Mouse (Mus musculus) hindbrain, embryonic 12.5 days (tissue): ENCODE measurements around the gene S100z. TPM values are rescaled to one million over a fixed set of nuclear protein-coding genes. Genes with fewer than 3 reads are reported as not detected.

Source experiments
- ATAC-seq: fragments of 200-750 bp; cut with Nextera tagmentation; 2 replicates; pipeline ENCODE4 v1.8.0; 2017; ENCODE audit warnings: moderate TSS enrichment; ENCODE audit not compliant: low FRiP score
- H3K27ac ChIP-seq: fragments of 300-500 bp; sonication (generic); 2 replicates; pipeline ENCODE4 v1.5.1; 2016; ENCODE audit warnings: mild to moderate bottlenecking
- H3K27me3 ChIP-seq: fragments of 300-500 bp; sonication (generic); 2 replicates; pipeline ENCODE4 v1.6.1; 2016; ENCODE audit warnings: mild to moderate bottlenecking
- H3K36me3 ChIP-seq: fragments of 300-500 bp; sonication (generic); 2 replicates; pipeline ENCODE4 v1.6.1; 2016; ENCODE audit warnings: mild to moderate bottlenecking
- H3K4me1 ChIP-seq: fragments of 300-500 bp; sonication (generic); 2 replicates; pipeline ENCODE4 v1.6.1; 2016
- H3K4me2 ChIP-seq: fragments of 300-500 bp; sonication (generic); replicated peaks from 2 replicates; pipeline ENCODE4 v1.6.1; 2016; ENCODE audit warnings: mild to moderate bottlenecking
- H3K4me3 ChIP-seq: fragments of 300-500 bp; sonication (generic); 2 replicates; pipeline ENCODE4 v1.5.1; 2016; ENCODE audit warnings: mild to moderate bottlenecking
- H3K9ac ChIP-seq: fragments of 300-500 bp; sonication (generic); 2 replicates; pipeline ENCODE4 v1.6.1; 2016; ENCODE audit warnings: mild to moderate bottlenecking, moderate library complexity
- H3K9me3 ChIP-seq: fragments of 300-500 bp; sonication (generic); replicated peaks from 2 replicates; pipeline ENCODE4 v1.6.1; 2016; ENCODE audit warnings: mild to moderate bottlenecking
- WGBS: fragments of 180-500 bp; shearing (Covaris S2); methylation state at CpG from one replicate; pipeline ENCODE4 v1.1.7; 2016; 5-methylcytosine and 5-hydroxymethylcytosine counted together
- polyA plus RNA-seq: library from polyadenylated mRNA; unstranded; fragments of >200 nt; fragmentation: Nextera tagmentation; extraction: Ambion mirVana; gene quantifications from 2 replicates; pipeline ENCODE4 v1.2.1, GENCODE M21; 2016

Gene S100z
- polyA plus RNA-seq = not detected in 2 replicates

DNA sequence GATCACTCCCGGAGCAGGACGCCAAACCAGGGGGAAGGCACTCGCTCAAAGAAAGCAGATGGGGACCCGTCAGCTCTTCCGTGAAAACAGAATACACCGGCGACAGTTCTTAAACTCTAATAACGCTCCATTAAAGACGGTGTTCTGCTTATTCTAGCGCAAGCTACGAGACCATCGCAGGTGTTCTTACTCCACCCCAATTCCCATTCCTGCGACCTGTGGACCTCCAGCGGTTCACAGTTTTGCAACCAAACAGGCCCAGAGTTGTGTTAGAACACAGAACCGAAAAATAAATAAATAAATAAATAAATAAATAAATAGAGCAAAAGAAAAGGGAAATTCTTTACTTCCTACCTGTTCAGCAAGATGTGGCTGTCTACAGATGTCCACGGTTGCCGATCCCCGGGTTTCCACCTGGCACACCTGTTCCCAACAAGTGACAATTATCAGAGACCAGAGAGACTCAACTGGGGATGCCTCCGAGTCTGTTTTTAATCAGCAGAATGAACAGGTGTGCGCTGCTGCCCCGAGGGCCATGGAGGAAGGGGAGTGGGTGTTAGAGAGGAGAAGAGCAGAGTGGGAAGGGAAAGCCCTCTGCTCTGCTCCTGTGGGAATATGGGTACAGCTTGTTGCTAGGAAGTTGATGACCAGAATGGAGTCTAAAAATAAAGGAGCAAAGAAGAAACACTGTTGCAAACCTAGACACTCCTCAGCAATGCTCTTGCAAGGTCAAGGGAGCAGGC lies at the start of gene S100z:
Gene S100z (minus strand): TSS at position 51 of the 743 bp plus-strand sequence.
- Histone ChIP-seq H3K27ac (no peak within 1 kb of the TSS), H3K36me3 (no peaks in the 10 kb centered on the region), H3K9me3 (no peaks in the 10 kb centered on the region), H3K4me2 (no peak within 1 kb of the TSS), H3K9ac (no peak within 1 kb of the TSS), H3K4me1 (no peaks in the 10 kb centered on the region), H3K4me3 (no peak within 1 kb of the TSS), H3K27me3 (peaks cover 4% of the 10 kb centered on the region; the same call in 1 of the 2 replicates)
- WGBS = 86% methylated on average over 21 of the region's 21 CpGs
- ATAC-seq = no peak

GRCm38 (mm10) chr13:95524674-95525491 lies 46.4 kb upstream of the S100z start, which contains the start of gene F2rl1:
F2rl1 (minus strand) TSS chr13:95525227.
- no peaks in the 10 kb centered on the region for H3K9me3 ChIP-seq
- no peak within 1 kb of the TSS for H3K27ac ChIP-seq
- under 1% methylated on average over 54 of the region's 54 CpGs for WGBS
- H3K4me3 ChIP-seq = peak within 1 kb of the TSS; percentile 38
- H3K4me2 ChIP-seq = peak within 1 kb of the TSS; percentile 75
- H3K27me3 ChIP-seq = peaks cover 53% of the 10 kb centered on the region
- ATAC-seq = peak; percentile 60
- peaks cover 10% of the 10 kb centered on the region for H3K4me1 ChIP-seq
- H3K9ac ChIP-seq = peak within 1 kb of the TSS; percentile 23
- no peaks in the 10 kb centered on the region for H3K36me3 ChIP-seq

GRCm38 (mm10) chr13:95524424-95524673 lies 45.8 kb upstream of the S100z start:
- no peak overlapping the region for H3K27ac ChIP-seq
- H3K27me3 ChIP-seq = peaks cover 50% of the 10 kb centered on the region
- WGBS = 0% methylated on average over 13 of the region's 13 CpGs
- peak overlapping the region; percentile 75 for H3K4me2 ChIP-seq
- H3K9me3 ChIP-seq = no peaks in the 10 kb centered on the region
- peaks cover 10% of the 10 kb centered on the region for H3K4me1 ChIP-seq
- H3K4me3 ChIP-seq = peak overlapping the region; percentile 38
- no peaks in the 10 kb centered on the region for H3K36me3 ChIP-seq
- peak overlapping the region; percentile 1; the same call in 1 of the 2 replicates for H3K9ac ChIP-seq
- ATAC-seq = peak; percentile 19

GRCm38 (mm10) chr13:95523659-95524423 lies 45.3 kb upstream of the S100z start:
- Histone ChIP-seq H3K4me1 (peaks cover 10% of the 10 kb centered on the region), H3K36me3 (no peaks in the 10 kb centered on the region), H3K4me2 (peak overlapping the region; percentile 75), H3K9me3 (no peaks in the 10 kb centered on the region), H3K27me3 (peaks cover 50% of the 10 kb centered on the region), H3K27ac (no peak overlapping the region), H3K4me3 (peak overlapping the region; percentile 38), H3K9ac (peak overlapping the region; percentile 1; the same call in 1 of the 2 replicates)
- ATAC-seq = 0 out of 2 replicates have a peak, but pooled peaks have one; percentile 11
- WGBS = 2% methylated on average over 29 of the region's 29 CpGs

DNA sequence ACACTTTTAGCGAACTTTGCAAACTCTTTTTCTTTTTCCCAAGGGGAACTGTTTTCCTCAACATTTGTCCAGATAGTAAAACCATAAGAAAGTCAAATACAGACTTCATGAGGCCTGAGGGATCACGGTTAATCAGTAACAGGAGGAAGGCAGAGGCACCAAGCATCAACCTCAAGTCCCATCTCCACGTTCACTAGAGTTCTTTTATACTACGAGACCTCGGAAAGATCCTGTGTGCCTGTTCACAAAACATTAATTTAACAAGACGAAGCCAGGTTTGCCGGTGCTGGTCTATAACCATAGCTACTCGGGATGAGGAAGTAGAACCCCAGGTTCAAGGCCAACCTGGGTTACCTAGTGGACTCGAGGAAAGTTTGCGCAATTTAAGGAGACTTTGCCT lies 43.7 kb upstream of the S100z start:
- no peak overlapping the region for H3K4me2 ChIP-seq
- H3K4me1 ChIP-seq = peaks cover 10% of the 10 kb centered on the region
- no peaks in the 10 kb centered on the region for H3K9me3 ChIP-seq
- WGBS = 85% methylated on average over 10 of the region's 10 CpGs
- H3K36me3 ChIP-seq = no peaks in the 10 kb centered on the region
- no peak overlapping the region for H3K27ac ChIP-seq
- peaks cover 42% of the 10 kb centered on the region for H3K27me3 ChIP-seq
- no peak overlapping the region for H3K9ac ChIP-seq
- no peak overlapping the region for H3K4me3 ChIP-seq
- ATAC-seq = no peak

- Histone ChIP-seq H3K27me3 (peaks cover 32% of the 10 kb centered on the region), H3K36me3 (no peaks in the 10 kb centered on the region), H3K4me2 (no peak overlapping the region), H3K4me3 (no peak overlapping the region), H3K4me1 (peaks cover 10% of the 10 kb centered on the region), H3K27ac (no peak overlapping the region), H3K9me3 (no peaks in the 10 kb centered on the region), H3K9ac (no peak overlapping the region)
- 87% methylated on average over 6 of the region's 6 CpGs for WGBS
- ATAC-seq = no peak
These were observed 42.5 kb upstream of the S100z start for GRCm38 (mm10) chr13:95521029-95521428.

GRCm38 (mm10) chr13:95514756-95515155 lies 36.2 kb upstream of the S100z start:
- Histone ChIP-seq H3K27ac (no peak overlapping the region), H3K27me3 (no peaks in the 10 kb centered on the region), H3K36me3 (no peaks in the 10 kb centered on the region), H3K4me3 (no peak overlapping the region), H3K9me3 (no peaks in the 10 kb centered on the region; the same call in 1 of the 2 replicates), H3K9ac (no peak overlapping the region), H3K4me2 (no peak overlapping the region), H3K4me1 (no peaks in the 10 kb centered on the region)
- WGBS = 81% methylated on average over 4 of the region's 4 CpGs
- ATAC-seq = no peak

GRCm38 (mm10) chr13:95510054-95510453 lies 31.5 kb upstream of the S100z start:
- 88% methylated on average over 5 of the region's 5 CpGs for WGBS

GRCm38 (mm10) chr13:95503279-95503917 lies 24.9 kb upstream of the S100z start:
- ATAC-seq = no peak
- Histone ChIP-seq H3K4me2 (no peak overlapping the region), H3K27me3 (no peaks in the 10 kb centered on the region; the same call in 1 of the 2 replicates), H3K36me3 (no peaks in the 10 kb centered on the region), H3K4me3 (no peak overlapping the region), H3K9ac (no peak overlapping the region), H3K4me1 (no peaks in the 10 kb centered on the region), H3K27ac (no peak overlapping the region), H3K9me3 (no peaks in the 10 kb centered on the region)
- WGBS = 83% methylated on average over 8 of the region's 8 CpGs

More at GRCm38 (mm10) chr13:95510054-95510453, 31.5 kb upstream of the S100z start:
- no peak for ATAC-seq
- Histone ChIP-seq H3K4me2 (no peak overlapping the region), H3K36me3 (no peaks in the 10 kb centered on the region), H3K27ac (no peak overlapping the region), H3K27me3 (no peaks in the 10 kb centered on the region), H3K9me3 (no peaks in the 10 kb centered on the region; the same call in 1 of the 2 replicates), H3K4me3 (no peak overlapping the region), H3K9ac (no peak overlapping the region), H3K4me1 (no peaks in the 10 kb centered on the region)

- ATAC-seq = no peak
- 87% methylated on average over 3 of the region's 3 CpGs for WGBS
These were observed 18.1 kb upstream of the S100z start for GRCm38 (mm10) chr13:95496601-95497000.

DNA sequence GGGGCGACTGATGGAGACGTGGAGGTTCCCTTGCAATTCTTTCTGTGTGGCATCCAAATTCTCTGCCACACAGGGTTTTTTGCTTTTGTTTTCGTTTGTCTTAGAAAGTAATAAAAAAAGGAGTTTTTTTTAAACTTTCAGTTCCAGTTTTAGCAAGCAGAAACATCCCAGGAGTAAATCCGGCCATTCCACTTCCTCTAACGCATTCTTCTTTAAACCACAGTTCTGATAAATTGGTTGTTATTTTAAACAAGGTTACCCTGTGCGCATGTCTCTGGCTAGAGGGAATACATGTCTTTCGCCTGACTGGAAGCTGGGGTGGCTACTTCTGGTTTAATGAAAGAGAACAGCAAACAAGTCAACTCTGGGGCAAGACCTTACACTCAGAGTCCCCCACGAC lies 16.3 kb upstream of the S100z start:
- Histone ChIP-seq H3K9me3 (no peaks in the 10 kb centered on the region), H3K27me3 (no peaks in the 10 kb centered on the region), H3K9ac (no peak overlapping the region), H3K4me1 (no peaks in the 10 kb centered on the region), H3K27ac (no peak overlapping the region), H3K36me3 (no peaks in the 10 kb centered on the region), H3K4me2 (no peak overlapping the region), H3K4me3 (no peak overlapping the region)
- WGBS = 73% methylated on average over 8 of the region's 8 CpGs
- no peak for ATAC-seq

More at GRCm38 (mm10) chr13:95496601-95497000, 18.1 kb upstream of the S100z start:
- Histone ChIP-seq H3K27me3 (no peaks in the 10 kb centered on the region; the same call in 1 of the 2 replicates), H3K27ac (no peak overlapping the region), H3K4me1 (no peaks in the 10 kb centered on the region), H3K36me3 (no peaks in the 10 kb centered on the region), H3K4me2 (no peak overlapping the region), H3K4me3 (no peak overlapping the region), H3K9ac (no peak overlapping the region), H3K9me3 (no peaks in the 10 kb centered on the region)
